Mouse (Mus musculus) G1E-ER4 (cell line): Measurements from ENCODE around the gene Kcnh4. TPM values are rescaled to one million over a fixed set of nuclear protein-coding genes. Genes with fewer than 3 reads are reported as not detected.
A peak's percentile ranks its signal among the peaks of the same experiment; 100 is the strongest.

Experiments
- GATA1 ChIP-seq: IDR thresholded peaks from one replicate; pipeline ENCODE4 v1.8.0; 2012; ENCODE audit warnings: low read length, inconsistent platforms
- polyA plus RNA-seq: library from polyadenylated mRNA; stranded (reverse); fragments of >175 nt; gene quantifications from 2 replicates; pipeline ENCODE4 v1.2.3, GENCODE M21; 2012

Gene Kcnh4
- polyA plus RNA-seq, 1 experiment = not detected

GRCm38 (mm10) chr11:100746546-100746945 lies 13.2 kb downstream of the Kcnh4 start:
- TF ChIP-seq GATA1 = no peak

DNA sequence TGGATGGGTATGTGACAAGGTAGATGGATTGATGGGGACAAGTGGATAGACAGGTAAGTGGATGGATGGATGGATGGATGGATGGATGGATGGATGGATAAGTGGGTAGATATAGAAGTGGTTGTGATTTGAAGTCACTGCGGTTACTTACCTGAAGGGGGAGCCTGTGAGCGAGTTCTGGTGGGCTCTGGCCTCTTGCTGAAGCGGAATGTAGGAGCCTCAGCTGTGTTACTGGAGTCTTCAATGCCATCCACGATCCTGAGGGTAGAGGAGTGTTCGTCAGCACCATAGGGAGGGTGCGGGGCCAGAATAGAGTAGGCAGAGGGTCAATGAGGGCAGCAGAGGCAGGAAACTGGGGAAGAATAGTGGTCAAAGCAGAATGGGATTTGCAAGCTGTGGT lies 14.7 kb downstream of the Kcnh4 start:
- no peak for TF ChIP-seq GATA1

DNA sequence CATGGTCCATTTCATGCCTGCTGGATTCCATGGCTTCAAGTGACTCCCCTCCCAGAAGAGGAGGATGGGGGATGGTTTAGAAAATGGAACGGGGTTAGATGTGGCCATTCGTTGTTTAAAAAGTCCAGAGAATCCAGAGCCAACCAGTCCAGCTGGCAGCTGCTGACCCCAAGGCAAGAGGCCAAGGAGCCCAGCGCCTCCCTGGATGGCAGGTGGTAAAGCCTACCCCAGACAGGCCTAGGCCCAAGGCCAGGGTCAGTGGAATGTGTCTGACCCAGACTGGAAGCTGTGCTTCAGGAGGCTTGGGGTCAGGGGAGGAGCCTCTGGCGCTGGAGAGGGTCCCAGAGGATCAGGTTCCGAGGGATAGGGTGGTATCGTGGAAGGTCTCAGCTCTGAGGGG lies 18.4 kb downstream of the Kcnh4 start:
- no peak for TF ChIP-seq GATA1

- TF ChIP-seq GATA1 = no peak
These were observed 21.0 kb downstream of the Kcnh4 start for GRCm38 (mm10) chr11:100738749-100739148.

- no peak for TF ChIP-seq GATA1
These were observed 21.6 kb downstream of the Kcnh4 start, which contains the start of gene Rab5c for GRCm38 (mm10) chr11:100738066-100738604. Gene Rab5c (minus strand): TSS chr11:100738215.

DNA sequence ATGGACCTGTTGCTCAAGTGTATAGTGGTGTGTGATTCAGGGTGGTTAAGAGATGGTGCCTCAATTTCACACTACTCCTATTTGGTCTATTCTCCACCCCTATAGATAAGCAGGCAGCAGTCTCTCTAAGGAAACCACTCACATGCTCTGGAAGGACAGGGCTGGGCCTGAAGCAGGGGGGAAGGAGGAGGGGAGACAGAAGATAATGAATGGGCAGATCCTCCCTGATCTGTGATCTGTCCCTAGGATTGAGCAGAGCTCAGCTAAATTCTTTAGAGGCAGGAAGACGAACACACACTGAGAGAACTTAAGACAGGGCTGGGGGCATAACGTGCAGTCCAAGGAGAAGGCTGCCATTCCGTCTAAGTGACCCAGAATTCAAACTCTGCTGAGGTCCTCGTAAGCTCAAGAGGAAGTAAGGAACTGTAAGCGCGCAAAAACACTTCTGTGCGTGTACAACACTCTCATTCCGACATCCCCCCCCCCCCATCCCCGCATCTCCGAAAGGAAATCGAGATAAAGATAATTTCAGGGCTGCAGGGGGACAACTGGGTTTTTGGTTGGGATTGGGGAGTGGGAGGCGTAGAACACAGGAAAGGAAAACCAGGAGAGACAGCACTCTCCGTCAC lies 22.5 kb downstream of the Kcnh4 start:
- peak; percentile 64 for TF ChIP-seq GATA1

GRCm38 (mm10) chr11:100736746-100737080 lies 23.0 kb downstream of the Kcnh4 start:
- TF ChIP-seq GATA1 = no peak

DNA sequence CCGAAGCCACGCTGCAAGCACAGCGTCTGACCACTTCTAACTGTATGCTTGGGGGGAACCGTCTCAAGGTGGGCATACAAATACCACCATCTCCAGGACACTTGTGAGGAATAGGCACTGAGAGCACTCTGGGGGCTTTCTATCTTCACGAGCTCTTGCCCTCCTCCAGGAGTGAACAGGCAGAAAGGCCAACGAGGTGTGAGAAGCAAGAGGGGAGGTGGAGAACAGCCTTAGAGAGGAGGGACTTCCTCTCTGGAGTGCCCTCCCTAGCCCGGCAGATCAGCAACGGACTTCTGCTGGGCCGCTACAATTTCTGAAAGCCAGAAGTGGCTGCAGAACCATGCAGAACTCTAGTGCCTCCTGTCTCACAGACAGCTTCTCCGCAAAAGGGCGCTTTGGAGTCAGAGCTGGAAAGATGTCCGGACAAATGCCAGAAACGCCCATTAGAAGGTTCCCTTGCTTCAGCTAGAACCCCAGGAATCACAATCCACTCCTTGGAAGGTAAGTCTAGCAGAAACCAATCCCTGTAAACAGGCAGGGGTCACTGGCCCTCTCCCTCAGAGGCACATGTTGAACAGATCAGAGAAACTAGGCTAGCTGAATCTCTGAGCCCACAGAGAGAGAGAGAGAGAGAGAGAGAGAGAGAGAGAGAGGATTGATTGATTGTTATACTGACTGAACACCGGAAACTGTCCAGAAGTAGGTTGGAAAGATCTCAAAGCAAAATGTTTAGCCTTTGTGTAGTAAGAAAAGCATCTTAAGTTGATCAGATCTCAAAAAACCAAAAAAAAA lies 23.6 kb downstream of the Kcnh4 start:
- no peak for TF ChIP-seq GATA1

DNA sequence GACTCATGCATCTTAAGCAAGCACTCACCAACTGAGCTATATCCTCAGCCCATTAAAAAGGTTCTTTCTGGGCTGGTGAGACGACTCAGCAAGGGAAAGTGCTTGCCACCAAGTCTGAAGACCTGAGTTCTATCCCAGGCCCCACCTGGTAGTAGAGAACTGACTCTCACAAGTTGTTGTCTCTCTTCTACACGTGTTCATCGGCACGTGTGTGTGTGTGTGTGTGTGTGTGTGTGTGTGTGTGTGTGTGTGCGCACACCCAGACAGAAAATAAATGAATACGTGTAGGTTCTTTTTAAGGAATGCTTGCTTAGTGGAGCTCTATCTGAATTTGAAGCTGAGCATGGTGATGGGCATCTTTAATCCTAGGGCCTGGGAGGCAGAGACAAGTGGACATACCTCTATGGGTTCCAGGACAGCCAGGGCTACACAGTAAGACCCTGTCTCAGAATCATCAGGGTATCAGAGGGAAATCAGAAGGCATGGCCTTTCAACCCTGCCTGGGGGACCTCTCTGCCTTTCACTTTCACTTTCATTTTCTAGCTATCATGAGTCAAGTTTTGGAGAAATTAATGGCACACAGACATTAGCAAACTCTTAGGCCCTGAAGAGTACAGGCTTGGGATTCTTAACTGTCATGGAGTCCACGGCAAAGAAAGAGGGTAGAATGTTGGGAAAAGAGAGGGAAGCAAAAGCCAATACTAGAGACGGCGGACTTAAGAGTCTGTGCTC lies 24.4 kb downstream of the Kcnh4 start:
- TF ChIP-seq GATA1 = no peak

DNA sequence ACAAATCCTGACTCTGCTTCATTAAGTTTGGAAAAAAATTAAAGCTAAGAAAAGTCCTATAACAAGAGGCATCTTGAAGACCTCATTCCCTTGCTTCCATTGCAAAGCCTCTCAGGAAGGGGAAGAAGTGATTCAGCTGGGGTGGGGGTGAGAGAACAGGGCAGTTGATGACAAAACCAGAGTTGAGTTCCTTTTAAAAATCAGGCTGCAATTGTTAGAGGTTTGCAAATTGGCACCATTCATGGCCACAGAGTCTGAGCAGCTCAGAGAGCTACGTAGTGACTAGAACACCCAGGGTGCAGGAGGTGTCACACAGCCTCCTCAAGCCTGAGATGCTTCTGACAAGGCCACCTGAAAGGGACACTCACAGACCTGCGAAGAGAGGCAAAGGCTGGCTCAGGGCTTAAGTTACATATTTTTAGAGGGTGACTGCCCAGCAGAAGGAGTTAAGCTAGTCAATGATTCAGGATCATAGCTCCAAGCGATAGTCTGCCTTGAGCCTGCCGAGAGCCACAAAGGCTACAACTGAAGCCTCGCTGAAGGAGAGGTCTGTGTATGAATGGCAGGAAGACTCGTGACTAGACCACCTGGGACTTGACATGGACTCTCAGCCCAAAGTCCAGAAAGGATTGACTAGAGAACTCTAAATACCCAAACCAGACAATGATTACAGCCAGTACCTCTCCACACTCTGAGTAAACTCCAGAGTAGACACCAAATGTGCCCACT lies 29.1 kb downstream of the Kcnh4 start:
- no peak for TF ChIP-seq GATA1

GRCm38 (mm10) chr11:100729976-100730375 lies 29.8 kb downstream of the Kcnh4 start:
- no peak for TF ChIP-seq GATA1

GRCm38 (mm10) chr11:100728601-100729000 lies 31.1 kb downstream of the Kcnh4 start:
- TF ChIP-seq GATA1 = no peak

GRCm38 (mm10) chr11:100727201-100727600 lies 32.5 kb downstream of the Kcnh4 start:
- TF ChIP-seq GATA1 = no peak

- no peak for TF ChIP-seq GATA1
These were observed 34.7 kb downstream of the Kcnh4 start for GRCm38 (mm10) chr11:100724919-100725512.

DNA sequence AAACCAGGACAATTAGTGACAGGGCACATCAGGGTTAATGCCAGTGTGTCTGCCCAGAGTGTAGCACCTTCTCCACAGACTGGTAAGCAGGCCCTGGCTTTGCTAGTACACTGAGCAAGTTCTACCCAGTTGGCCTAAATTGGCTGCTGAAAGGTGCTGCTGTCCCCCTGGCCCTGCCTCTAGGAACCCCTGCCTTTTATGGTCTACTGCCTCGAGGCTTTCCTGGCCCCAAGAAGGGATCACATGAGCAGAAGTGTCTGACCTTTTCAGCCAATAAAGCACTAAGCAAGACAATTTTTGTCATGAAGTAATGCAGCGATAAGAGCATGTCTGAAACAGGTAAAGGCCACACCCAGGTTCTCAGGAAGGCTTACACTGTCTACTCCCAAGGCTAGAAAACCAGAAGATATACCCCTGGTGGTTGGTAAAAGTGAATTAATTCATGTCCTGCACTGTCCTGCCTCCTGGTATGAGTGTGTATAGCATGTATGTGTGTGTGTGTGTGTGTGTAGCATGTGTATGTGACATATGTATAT lies 37.2 kb downstream of the Kcnh4 start:
- TF ChIP-seq GATA1 = no peak
